Mouse (Mus musculus) B cell, adult 2 months (primary cell): Measurements from ENCODE around the gene Upk3a.

Source experiments
- DNase-seq, 2 experiments: peaks; one replicate each; pipeline ENCODE4 v3.0.0; 2022

Gene Upk3a

DNA sequence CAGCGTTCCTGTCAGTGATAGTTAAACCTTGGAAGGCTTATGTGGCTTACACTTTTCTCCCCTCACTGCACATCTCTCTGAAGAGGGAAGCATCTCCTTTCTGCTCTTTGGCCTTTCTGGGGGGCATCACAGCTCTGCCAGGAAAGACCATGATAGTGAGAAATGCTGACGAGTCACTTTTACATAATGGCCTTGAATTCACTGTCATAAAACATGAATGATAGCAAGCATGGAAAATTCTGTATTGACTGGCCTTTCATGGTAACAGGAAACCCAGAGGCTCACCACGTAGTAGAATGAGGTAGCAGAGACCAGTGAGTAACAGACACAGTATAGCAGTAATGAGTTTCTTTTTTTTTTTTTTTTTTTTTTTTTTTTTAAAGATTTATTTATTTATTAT, 37.2 kb downstream of the Upk3a start:
- DNase-seq, result no peak

DNA sequence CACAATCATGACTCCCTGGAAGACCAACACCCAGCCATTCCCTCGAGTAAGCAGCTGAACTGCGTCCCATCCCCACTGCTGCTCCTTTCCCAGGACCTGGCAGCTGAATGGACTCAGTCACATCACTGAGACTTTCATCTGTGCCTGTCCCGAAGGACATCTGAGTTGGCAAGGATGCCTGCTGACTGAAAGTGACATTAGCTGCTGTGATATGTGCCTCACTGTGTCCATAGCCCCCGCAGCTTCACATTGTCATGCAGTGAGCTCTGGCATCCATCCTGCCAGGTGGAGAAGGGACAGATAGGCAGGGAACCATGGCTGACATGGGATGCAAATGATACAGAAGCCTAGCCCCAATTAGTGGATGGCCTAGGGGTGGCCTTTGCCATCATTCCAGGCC, 38.2 kb downstream of the Upk3a start:
- no peak for DNase-seq

- DNase-seq, result no peak
Measured at GRCm38 (mm10) chr15:85063421-85063820, 46.5 kb downstream of the Upk3a start.

GRCm38 (mm10) chr15:85070561-85070960, 53.6 kb downstream of the Upk3a start:
- peak; percentile 46 to 58 for DNase-seq
